Mouse (Mus musculus) lung, postnatal 0 days (tissue): ENCODE measurements around the gene Slc24a3. TPM values are rescaled to one million over a fixed set of nuclear protein-coding genes. Genes with fewer than 3 reads are reported as not detected.

Experiments used
- ATAC-seq: fragments of 200-750 bp; cut with Nextera tagmentation; 2 replicates; pipeline ENCODE4 v1.8.0; 2017; ENCODE audit warnings: moderate library complexity
- DNase-seq: peaks from one replicate; pipeline ENCODE4 v3.0.0-alpha.2; 2016; ENCODE audit warnings: low spot score
- H3K27ac ChIP-seq: fragments of 300-500 bp; sonication (generic); 2 replicates; pipeline ENCODE4 v1.5.1; 2014; ENCODE audit warnings: antibody characterized with exemption, mild to moderate bottlenecking, low read length, mixed read lengths
- H3K27me3 ChIP-seq: fragments of 300-500 bp; sonication (generic); replicated peaks from 2 replicates; pipeline ENCODE4 v1.6.1; 2014; ENCODE audit warnings: low read length, mixed read lengths; ENCODE audit not compliant: insufficient read depth
- H3K36me3 ChIP-seq: fragments of 300-500 bp; sonication (generic); 2 replicates; pipeline ENCODE4 v1.6.1; 2014; ENCODE audit warnings: low read length, mixed read lengths; ENCODE audit not compliant: insufficient read depth
- H3K4me1 ChIP-seq: fragments of 300-500 bp; sonication (generic); 2 replicates; pipeline ENCODE4 v1.6.1; 2014; ENCODE audit warnings: antibody characterized with exemption, low read depth, low read length, mixed read lengths; ENCODE audit not compliant: insufficient read depth
- H3K4me2 ChIP-seq: fragments of 300-500 bp; sonication (generic); replicated peaks from 2 replicates; pipeline ENCODE4 v1.6.1; 2014; ENCODE audit warnings: low read depth, mild to moderate bottlenecking, low read length, moderate library complexity, mixed read lengths
- H3K4me3 ChIP-seq: fragments of 300-500 bp; sonication (generic); 2 replicates; pipeline ENCODE4 v1.5.1; 2014; ENCODE audit warnings: low read depth, low read length
- H3K9ac ChIP-seq: fragments of 300-500 bp; sonication (generic); replicated peaks from 2 replicates; pipeline ENCODE4 v1.6.1; 2014; ENCODE audit warnings: low read depth, mild to moderate bottlenecking
- H3K9me3 ChIP-seq: fragments of 300-500 bp; sonication (generic); 2 replicates; pipeline ENCODE4 v1.6.1; 2016; ENCODE audit warnings: low read length, mixed read lengths
- CTCF ChIP-seq: IDR thresholded peaks from 2 replicates; pipeline ENCODE4 v1.5.1; 2016; ENCODE audit warnings: antibody characterized with exemption, mild to moderate bottlenecking
- EP300 ChIP-seq: IDR thresholded peaks from 2 replicates; pipeline ENCODE4 v1.6.1; 2016; ENCODE audit warnings: antibody characterized with exemption, mild to moderate bottlenecking, control low read depth
- WGBS: fragments of 180-500 bp; shearing (Covaris S2); extraction: QIAGEN DNeasy Blood & Tissue Kit; methylation state at CpG from one replicate; pipeline ENCODE4 v1.1.7; 2014; 5-methylcytosine and 5-hydroxymethylcytosine counted together
- polyA plus RNA-seq: library from polyadenylated mRNA; unstranded; fragments of >200 nt; fragmentation: Nextera tagmentation; extraction: Ambion mirVana; gene quantifications from 2 replicates; pipeline ENCODE4 v1.2.1, GENCODE M21; 2015

Slc24a3 gene
- polyA plus RNA-seq, 1 experiment from 2014 or later: 2.3 TPM

DNA sequence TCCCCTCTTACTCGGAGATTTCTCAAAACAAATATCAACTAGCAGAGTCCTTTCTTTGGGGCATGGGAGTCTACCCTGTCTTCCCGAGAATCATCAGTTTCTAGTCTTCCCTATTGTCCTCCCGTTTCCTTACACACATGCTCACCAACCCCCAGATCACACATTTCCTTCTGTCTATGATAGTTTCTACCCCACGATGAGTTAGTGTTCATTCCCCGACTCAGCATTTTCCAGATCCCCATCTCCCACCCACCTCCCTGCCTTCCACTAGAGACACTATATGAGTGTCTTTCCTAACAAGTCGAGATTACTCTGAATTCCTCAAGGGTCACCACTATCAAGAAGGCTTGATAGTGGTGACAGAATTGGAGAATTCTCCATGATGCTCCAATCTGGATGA lies 1.7 kb upstream of the Slc24a3 start:
- WGBS: 75% methylated on average over 6 of the region's 6 CpGs
- no peak for ATAC-seq
- Histone ChIP-seq H3K4me1 (peaks cover 6% of the 10 kb centered on the region; the same call in 1 of the 2 replicates), H3K4me2 (no peak overlapping the region), H3K9me3 (no peaks in the 10 kb centered on the region), H3K4me3 (no peak overlapping the region), H3K27me3 (peaks cover 5% of the 10 kb centered on the region; the same call in 1 of the 2 replicates), H3K9ac (no peak overlapping the region), H3K36me3 (no peaks in the 10 kb centered on the region), H3K27ac (no peak overlapping the region)
- no peak for DNase-seq
- TF ChIP-seq EP300: no peak
- no peak for TF ChIP-seq CTCF

GRCm38 (mm10) chr2:145167051-145167663 lies 397 bp upstream of the Slc24a3 start:
- Histone ChIP-seq H3K4me1 (peaks cover 6% of the 10 kb centered on the region; the same call in 1 of the 2 replicates), H3K4me3 (peak overlapping the region; percentile 73), H3K36me3 (no peaks in the 10 kb centered on the region), H3K4me2 (peak overlapping the region; percentile 99), H3K9me3 (no peaks in the 10 kb centered on the region), H3K27me3 (peaks cover 5% of the 10 kb centered on the region; the same call in 1 of the 2 replicates), H3K9ac (peak overlapping the region; percentile 43), H3K27ac (peak overlapping the region; percentile 57; the same call in 1 of the 2 replicates)
- TF ChIP-seq CTCF (peak; percentile 81), EP300 (no peak)
- 3% methylated on average over 22 of the region's 38 CpGs for WGBS
- peak; percentile 82 for DNase-seq
- ATAC-seq: peak; percentile 60

DNA sequence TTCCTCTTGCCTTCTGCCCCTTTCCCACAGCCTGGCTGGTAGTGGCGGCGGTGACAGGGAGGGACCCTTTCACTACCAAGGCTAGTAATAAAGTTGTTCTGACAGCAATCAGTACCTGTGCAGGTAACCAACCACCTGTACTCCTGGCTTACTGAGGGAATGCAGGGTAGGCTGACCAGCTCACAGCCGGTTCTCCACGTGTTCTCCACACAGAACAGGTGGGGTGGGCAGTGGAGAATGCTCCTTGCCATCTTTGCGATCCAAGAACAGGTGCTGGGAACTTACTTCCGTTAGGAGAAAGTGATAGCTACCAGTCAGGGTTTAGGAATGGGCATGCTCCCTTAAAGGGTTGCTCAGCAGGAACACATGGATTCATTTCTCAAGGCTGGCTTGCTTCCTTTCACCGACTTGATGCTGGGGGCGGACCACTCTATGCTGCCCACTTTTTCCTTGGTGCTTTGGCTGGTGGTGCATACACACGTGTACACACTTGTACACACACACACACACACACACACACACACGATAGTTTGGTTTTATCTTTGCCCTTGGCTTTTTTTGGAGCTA lies 934 bp downstream of the Slc24a3 start:
- H3K36me3 ChIP-seq: no peaks in the 10 kb centered on the region
- peak overlapping the region; percentile 99 for H3K4me2 ChIP-seq
- ATAC-seq (0 out of 2 replicates have a peak, but pooled peaks have one; percentile 4), DNase-seq (peak; percentile 11)
- 0 out of 2 replicates have a peak overlapping the region, but pooled peaks have one; percentile 12 for H3K9ac ChIP-seq
- TF ChIP-seq CTCF (no peak), EP300 (no peak)
- 10% methylated on average over 10 of the region's 10 CpGs for WGBS
- peak overlapping the region; percentile 73 for H3K4me3 ChIP-seq
- no peaks in the 10 kb centered on the region for H3K9me3 ChIP-seq
- H3K4me1 ChIP-seq: peaks cover 6% of the 10 kb centered on the region; the same call in 1 of the 2 replicates
- peaks cover 5% of the 10 kb centered on the region; the same call in 1 of the 2 replicates for H3K27me3 ChIP-seq
- H3K27ac ChIP-seq: peak overlapping the region; percentile 57; the same call in 1 of the 2 replicates

- peak; percentile 9 for DNase-seq
- Histone ChIP-seq H3K36me3 (no peaks in the 10 kb centered on the region), H3K4me1 (peaks cover 6% of the 10 kb centered on the region; the same call in 1 of the 2 replicates), H3K27me3 (peaks cover 5% of the 10 kb centered on the region; the same call in 1 of the 2 replicates), H3K9me3 (no peaks in the 10 kb centered on the region), H3K4me3 (no peak overlapping the region), H3K9ac (no peak overlapping the region), H3K27ac (no peak overlapping the region), H3K4me2 (no peak overlapping the region)
- 0 out of 2 replicates have a peak, but pooled peaks have one; percentile 11 for TF ChIP-seq CTCF
- TF ChIP-seq EP300: no peak
- WGBS: 73% methylated on average over 4 of the region's 4 CpGs
- ATAC-seq: no peak
These were observed 5.6 kb downstream of the Slc24a3 start for GRCm38 (mm10) chr2:145172978-145173655.

GRCm38 (mm10) chr2:145175036-145175435 lies 7.5 kb downstream of the Slc24a3 start:
- no peak overlapping the region for H3K4me3 ChIP-seq
- H3K4me1 ChIP-seq: no peaks in the 10 kb centered on the region
- H3K27ac ChIP-seq: no peak overlapping the region
- no peaks in the 10 kb centered on the region for H3K27me3 ChIP-seq
- TF ChIP-seq CTCF: no peak
- TF ChIP-seq EP300: no peak
- H3K36me3 ChIP-seq: no peaks in the 10 kb centered on the region
- 85% methylated on average over 7 of the region's 7 CpGs for WGBS
- DNase-seq (no peak), ATAC-seq (no peak)
- H3K9me3 ChIP-seq: no peaks in the 10 kb centered on the region
- H3K4me2 ChIP-seq: no peak overlapping the region
- H3K9ac ChIP-seq: no peak overlapping the region

DNA sequence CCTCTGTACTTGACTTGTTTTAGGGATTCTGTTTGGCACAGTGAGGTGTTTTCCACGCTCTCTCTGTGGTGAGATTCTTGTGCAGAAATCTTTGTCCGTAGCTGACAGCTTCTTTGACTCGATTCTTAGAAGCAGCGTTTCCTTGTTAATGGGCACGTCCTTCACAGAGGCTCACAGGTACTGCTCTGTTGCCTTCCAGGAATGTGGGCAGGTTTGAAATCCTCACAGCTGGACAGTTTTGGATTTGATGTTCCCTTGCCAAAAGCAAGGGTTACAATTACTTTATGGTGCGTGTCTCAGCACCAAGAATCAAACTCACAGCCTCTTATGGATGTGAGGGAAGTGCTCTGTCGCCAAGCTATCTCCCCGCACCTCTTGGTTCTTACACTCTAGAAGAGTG lies 14.9 kb downstream of the Slc24a3 start:
- WGBS: 79% methylated on average over 8 of the region's 8 CpGs
- Histone ChIP-seq H3K27me3 (no peaks in the 10 kb centered on the region), H3K9me3 (no peaks in the 10 kb centered on the region), H3K4me3 (no peak overlapping the region), H3K4me1 (no peaks in the 10 kb centered on the region), H3K4me2 (no peak overlapping the region), H3K36me3 (no peaks in the 10 kb centered on the region), H3K27ac (no peak overlapping the region), H3K9ac (no peak overlapping the region)
- TF ChIP-seq EP300 (no peak), CTCF (no peak)
- ATAC-seq: no peak
- DNase-seq: no peak
